Mouse (Mus musculus) hindbrain, embryonic 16.5 days (tissue): ENCODE results near the gene Rfng. TPM values are rescaled to one million over a fixed set of nuclear protein-coding genes. Genes with fewer than 3 reads are reported as not detected.
"Not testable (repeated sequence)": the region's sequence is repeated elsewhere in the genome, so short reads cannot be mapped to it uniquely, and the experiment has no call there.

Source experiments
- ATAC-seq: fragments of 200-750 bp; cut with Nextera tagmentation; 2 replicates; pipeline ENCODE4 v1.8.0; 2017; ENCODE audit warnings: moderate TSS enrichment, moderate library complexity
- H3K27ac ChIP-seq: fragments of 300-500 bp; sonication (generic); 2 replicates; pipeline ENCODE4 v1.5.1; 2014; ENCODE audit warnings: low read depth, mild to moderate bottlenecking, control low read depth, low read length, moderate library complexity
- H3K27me3 ChIP-seq: fragments of 300-500 bp; sonication (generic); replicated peaks from 2 replicates; pipeline ENCODE4 v1.6.1; 2014; ENCODE audit warnings: low read length; ENCODE audit not compliant: control insufficient read depth, insufficient read depth
- H3K36me3 ChIP-seq: fragments of 300-500 bp; sonication (generic); 2 replicates; pipeline ENCODE4 v1.6.1; 2014; ENCODE audit warnings: mild to moderate bottlenecking, low read length, moderate library complexity, mixed read lengths; ENCODE audit not compliant: control insufficient read depth, insufficient read depth
- H3K4me1 ChIP-seq: fragments of 300-500 bp; sonication (generic); 2 replicates; pipeline ENCODE4 v1.6.1; 2014; ENCODE audit warnings: low read depth, low read length; ENCODE audit not compliant: control insufficient read depth, insufficient read depth
- H3K4me2 ChIP-seq: fragments of 300-500 bp; sonication (generic); 2 replicates; pipeline ENCODE4 v1.6.1; 2014; ENCODE audit warnings: mild to moderate bottlenecking, low read length, control low read depth, moderate library complexity
- H3K4me3 ChIP-seq: fragments of 300-500 bp; sonication (generic); 2 replicates; pipeline ENCODE4 v1.5.1; 2014; ENCODE audit warnings: mild to moderate bottlenecking, low read length, control low read depth, moderate library complexity
- H3K9ac ChIP-seq: fragments of 300-500 bp; sonication (generic); 2 replicates; pipeline ENCODE4 v1.6.1; 2014; ENCODE audit warnings: low read depth, mild to moderate bottlenecking, control low read depth, low read length, moderate library complexity
- H3K9me3 ChIP-seq: fragments of 300-500 bp; sonication (generic); 2 replicates; pipeline ENCODE4 v1.6.1; 2014; ENCODE audit warnings: mild to moderate bottlenecking, low read length, moderate library complexity; ENCODE audit not compliant: control insufficient read depth
- WGBS: fragments of 180-500 bp; shearing (Covaris S2); extraction: QIAGEN DNeasy Blood & Tissue Kit; methylation state at CpG from one replicate; pipeline ENCODE4 v1.1.7; 2014; 5-methylcytosine and 5-hydroxymethylcytosine counted together
- polyA plus RNA-seq: library from polyadenylated mRNA; unstranded; fragments of >200 nt; fragmentation: Nextera tagmentation; extraction: Ambion mirVana; gene quantifications from 2 replicates; pipeline ENCODE4 v1.2.1, GENCODE M21; 2015

Gene Rfng
- polyA plus RNA-seq, 1 experiment from 2014 or later: 134 TPM

DNA sequence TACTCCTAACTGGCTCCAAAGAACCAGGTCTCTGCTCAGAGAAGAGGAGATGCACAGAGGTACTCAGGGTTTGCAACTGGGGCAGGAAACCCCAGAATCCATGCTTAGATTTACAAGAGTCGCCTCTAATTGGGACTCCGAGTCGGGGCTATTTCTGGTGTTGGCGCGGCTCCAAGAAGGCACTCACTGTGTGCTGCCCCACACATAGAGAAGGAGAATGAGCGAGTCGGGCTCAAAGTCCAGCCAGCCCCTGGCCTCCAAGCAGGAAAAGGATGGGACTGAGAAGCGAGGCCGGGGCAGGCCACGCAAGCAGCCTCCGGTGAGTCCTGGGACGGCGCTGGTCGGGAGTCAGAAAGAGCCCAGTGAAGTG is 21.4 kb downstream of the Rfng start, which contains the start of gene Hmga1b:
Hmga1b (plus strand) TSS at position 123 of the 370 bp plus-strand sequence.
- not testable (repeated sequence) for H3K9ac ChIP-seq, H3K27me3 ChIP-seq, H3K4me2 ChIP-seq, ATAC-seq, H3K4me3 ChIP-seq, H3K4me1 ChIP-seq, H3K36me3 ChIP-seq, H3K27ac ChIP-seq
- H3K9me3 ChIP-seq: peaks cover 11% of the 10 kb centered on the region
- WGBS: 18% methylated on average over 14 of the region's 14 CpGs

DNA sequence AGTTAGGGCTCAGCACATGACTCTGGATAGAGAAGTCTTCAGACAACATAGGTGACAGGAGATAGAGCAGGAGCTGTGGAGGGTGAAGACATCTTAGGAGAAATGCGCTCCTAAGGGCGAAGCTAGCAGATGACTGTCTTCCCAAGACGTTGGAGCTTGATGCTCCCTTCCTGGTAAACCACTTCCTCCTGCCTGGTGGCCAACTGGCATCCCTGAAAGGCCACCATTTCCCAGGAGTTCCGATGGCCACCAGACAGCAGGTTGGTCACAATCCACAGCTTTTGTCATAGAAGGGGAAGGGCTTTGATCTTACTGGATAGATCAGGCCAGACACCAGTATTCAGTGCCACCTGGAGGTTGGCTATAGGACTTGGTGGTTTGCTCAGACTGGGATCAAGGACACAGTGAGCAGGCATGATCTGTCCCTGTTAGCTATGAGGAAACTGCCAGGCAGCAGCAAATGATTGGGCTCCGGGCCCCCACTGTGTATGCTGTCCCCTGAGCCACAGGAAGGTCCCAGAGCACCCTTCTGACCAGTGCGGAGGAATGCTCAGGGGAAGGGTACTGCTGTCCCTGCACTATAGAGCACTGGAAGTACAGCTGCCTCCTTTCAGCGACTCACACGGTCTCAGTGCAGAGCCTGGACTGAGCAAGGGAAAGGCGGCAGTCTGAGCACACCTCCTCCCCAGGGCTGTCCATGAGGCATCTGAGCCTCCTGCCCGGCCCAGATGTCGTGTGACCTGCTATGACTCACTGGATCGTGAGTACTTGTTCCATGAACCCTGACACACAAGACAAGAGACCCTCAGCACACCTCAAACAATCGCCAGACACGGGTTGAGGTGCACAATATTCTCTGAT is 22.0 kb downstream of the Rfng start:
- no peak overlapping the region for H3K27ac ChIP-seq
- H3K4me3 ChIP-seq: no peak overlapping the region
- peaks cover 12% of the 10 kb centered on the region for H3K9me3 ChIP-seq
- H3K4me1 ChIP-seq: no peaks in the 10 kb centered on the region
- H3K4me2 ChIP-seq: no peak overlapping the region
- no peaks in the 10 kb centered on the region; the same call in none of the 2 replicates for H3K27me3 ChIP-seq
- WGBS: 75% methylated on average over 14 of the region's 14 CpGs
- H3K9ac ChIP-seq: no peak overlapping the region
- no peaks in the 10 kb centered on the region for H3K36me3 ChIP-seq
- no peak for ATAC-seq

DNA sequence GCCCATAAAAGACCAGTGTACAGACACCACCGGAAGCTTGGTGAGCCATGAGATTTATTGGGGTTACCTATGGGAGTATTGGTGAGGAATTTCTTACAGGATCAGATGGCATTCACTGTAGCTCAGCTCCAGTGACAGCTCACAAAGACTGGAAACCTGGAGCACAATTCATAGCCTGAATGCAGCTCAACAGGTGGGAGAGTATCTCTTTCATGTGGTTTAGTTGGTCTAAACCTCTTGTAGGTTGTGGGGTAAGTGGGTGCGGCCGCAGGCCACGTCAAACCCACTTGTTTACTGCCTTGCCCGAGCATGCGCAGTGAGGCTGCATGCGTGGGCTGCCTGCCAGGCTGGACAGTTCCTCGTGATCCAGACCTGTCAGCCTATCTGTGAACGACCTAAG is 23.8 kb downstream of the Rfng start:
- Histone ChIP-seq H3K9me3 (peaks cover 12% of the 10 kb centered on the region), H3K4me1 (no peaks in the 10 kb centered on the region), H3K4me3 (no peak overlapping the region), H3K27me3 (no peaks in the 10 kb centered on the region; the same call in none of the 2 replicates), H3K9ac (no peak overlapping the region), H3K36me3 (no peaks in the 10 kb centered on the region), H3K4me2 (no peak overlapping the region), H3K27ac (no peak overlapping the region)
- no peak for ATAC-seq
- 90% methylated on average over 9 of the region's 9 CpGs for WGBS

DNA sequence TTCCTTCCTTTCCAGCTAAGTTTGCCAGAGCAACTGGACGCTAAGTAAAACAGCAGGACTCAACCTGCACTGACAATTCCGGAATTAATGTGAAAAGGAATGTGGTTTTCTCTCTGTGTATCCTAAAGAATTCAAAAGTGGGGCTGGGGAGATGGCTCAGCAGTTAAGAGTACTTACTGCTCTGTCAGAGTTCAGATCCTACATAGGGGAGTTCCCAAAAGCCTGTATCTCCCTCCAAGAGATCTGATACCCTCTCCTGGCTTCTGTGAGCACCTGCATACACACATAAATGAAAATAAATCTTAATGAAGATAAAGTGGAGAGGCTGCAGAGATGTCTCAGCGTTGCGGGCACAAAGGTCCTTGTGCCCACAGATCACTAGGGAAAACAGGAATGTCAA is 32.4 kb downstream of the Rfng start:
- H3K9ac ChIP-seq: no peak overlapping the region
- no peak overlapping the region for H3K27ac ChIP-seq
- WGBS: 75% methylated on average over 4 of the region's 4 CpGs
- no peaks in the 10 kb centered on the region for H3K36me3 ChIP-seq
- H3K4me2 ChIP-seq: no peak overlapping the region
- ATAC-seq: no peak
- no peaks in the 10 kb centered on the region for H3K4me1 ChIP-seq
- H3K27me3 ChIP-seq: no peaks in the 10 kb centered on the region
- no peak overlapping the region for H3K4me3 ChIP-seq
- H3K9me3 ChIP-seq: no peaks in the 10 kb centered on the region

DNA sequence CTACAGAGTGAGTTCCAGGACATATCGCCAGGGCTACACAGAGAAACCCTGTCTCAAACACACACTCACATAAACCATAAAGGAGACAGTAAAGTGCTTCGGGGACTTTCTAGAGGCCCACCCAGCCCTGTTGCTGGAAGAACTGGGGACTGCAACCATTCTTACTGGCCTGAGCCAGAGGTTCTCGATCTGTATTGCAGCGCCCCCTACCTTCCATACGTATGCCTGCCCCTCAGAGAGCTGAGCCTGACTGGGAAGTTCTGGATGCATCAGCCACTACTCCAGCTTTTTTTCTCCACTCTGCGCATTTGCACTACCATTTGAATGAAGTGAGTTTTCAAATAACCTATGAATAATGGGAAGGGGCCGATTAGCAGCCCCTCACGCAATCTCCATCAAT is 34.6 kb downstream of the Rfng start:
- Histone ChIP-seq H3K4me1 (no peaks in the 10 kb centered on the region), H3K4me2 (no peak overlapping the region), H3K36me3 (no peaks in the 10 kb centered on the region), H3K9me3 (no peaks in the 10 kb centered on the region), H3K4me3 (no peak overlapping the region), H3K27ac (no peak overlapping the region), H3K9ac (no peak overlapping the region), H3K27me3 (no peaks in the 10 kb centered on the region)
- no peak for ATAC-seq
- WGBS: 61% methylated on average over 8 of the region's 8 CpGs

DNA sequence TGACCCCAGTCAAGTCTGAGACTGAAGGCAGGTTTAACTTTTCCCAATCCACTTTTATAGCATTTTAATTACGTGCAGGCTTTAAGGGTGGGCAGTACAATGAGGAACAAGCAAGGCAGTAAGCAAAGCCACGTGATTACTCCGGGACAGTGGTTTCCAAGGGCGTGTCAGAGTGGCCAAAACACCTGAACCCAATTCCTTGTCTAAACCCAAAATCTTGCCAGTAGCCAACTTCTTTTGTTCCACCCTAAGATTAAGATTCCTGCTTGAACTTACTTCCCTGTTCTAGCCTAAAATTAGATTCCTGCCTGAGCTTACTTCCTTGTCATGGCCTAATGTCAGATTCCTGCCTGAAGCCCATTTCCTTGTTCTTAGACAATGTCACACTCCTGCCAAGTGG is 36.0 kb downstream of the Rfng start:
- Histone ChIP-seq H3K9me3 (no peaks in the 10 kb centered on the region), H3K27me3 (no peaks in the 10 kb centered on the region), H3K4me1 (no peaks in the 10 kb centered on the region), H3K36me3 (no peaks in the 10 kb centered on the region), H3K9ac (no peak overlapping the region), H3K4me3 (no peak overlapping the region), H3K27ac (no peak overlapping the region), H3K4me2 (no peak overlapping the region)
- no peak for ATAC-seq
- WGBS: 88% methylated on average over 4 of the region's 4 CpGs

DNA sequence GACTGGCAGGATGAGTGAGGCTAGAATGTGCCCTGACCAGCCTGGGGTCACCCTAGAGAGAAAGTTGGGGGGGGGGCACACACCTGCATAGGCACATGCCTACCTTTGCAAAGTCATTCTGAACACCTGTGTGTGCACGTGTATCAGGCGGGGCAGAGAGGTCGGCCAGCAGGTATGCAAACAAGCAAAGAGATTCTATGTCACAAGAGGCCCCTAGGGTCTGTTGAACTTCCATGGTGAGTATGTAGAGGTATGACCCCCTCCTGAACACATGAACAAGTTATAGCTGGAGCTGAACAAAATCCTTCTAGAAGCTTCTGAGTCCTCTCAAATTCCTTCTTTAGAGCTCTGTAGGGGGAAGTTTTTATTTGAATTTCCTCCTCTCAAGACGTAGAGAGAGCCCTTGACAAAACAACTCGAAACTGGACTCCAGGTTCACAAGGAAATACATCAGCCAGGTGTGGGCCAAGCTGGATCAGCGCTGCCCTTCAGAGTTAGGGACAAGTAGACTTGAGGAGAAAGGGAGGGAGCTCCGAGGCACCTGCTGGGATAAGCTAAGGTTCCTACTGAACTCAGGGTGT is 39.8 kb downstream of the Rfng start:
- Histone ChIP-seq H3K9me3 (no peaks in the 10 kb centered on the region), H3K4me2 (no peak overlapping the region), H3K4me1 (no peaks in the 10 kb centered on the region), H3K27me3 (no peaks in the 10 kb centered on the region), H3K9ac (no peak overlapping the region), H3K36me3 (no peaks in the 10 kb centered on the region), H3K4me3 (no peak overlapping the region), H3K27ac (no peak overlapping the region)
- no peak for ATAC-seq
- 78% methylated on average over 7 of the region's 7 CpGs for WGBS

DNA sequence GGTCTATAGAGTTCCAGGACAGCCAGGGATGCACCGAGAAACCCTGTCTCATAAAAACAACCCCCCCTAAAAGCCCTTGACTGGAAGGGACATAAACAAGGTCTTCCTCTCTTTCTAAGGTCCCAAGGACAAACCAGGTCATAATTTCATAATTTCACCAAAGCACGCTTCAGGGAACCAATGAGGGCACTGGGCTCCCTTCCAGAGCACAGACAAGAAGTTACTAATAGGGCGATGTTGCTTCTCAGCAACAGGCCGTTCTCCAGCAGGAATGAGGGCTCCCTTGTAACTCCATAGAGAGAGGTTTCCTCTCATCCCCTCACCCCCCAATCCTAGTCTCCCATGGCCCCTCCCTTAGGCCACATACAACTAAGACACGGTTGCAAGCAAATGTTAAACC is 43.0 kb downstream of the Rfng start:
- Histone ChIP-seq H3K27ac (no peak overlapping the region), H3K27me3 (no peaks in the 10 kb centered on the region), H3K36me3 (no peaks in the 10 kb centered on the region), H3K4me2 (no peak overlapping the region), H3K9ac (no peak overlapping the region), H3K4me1 (no peaks in the 10 kb centered on the region), H3K9me3 (no peaks in the 10 kb centered on the region), H3K4me3 (no peak overlapping the region)
- WGBS: 92% methylated on average over 5 of the region's 5 CpGs
- no peak for ATAC-seq

DNA sequence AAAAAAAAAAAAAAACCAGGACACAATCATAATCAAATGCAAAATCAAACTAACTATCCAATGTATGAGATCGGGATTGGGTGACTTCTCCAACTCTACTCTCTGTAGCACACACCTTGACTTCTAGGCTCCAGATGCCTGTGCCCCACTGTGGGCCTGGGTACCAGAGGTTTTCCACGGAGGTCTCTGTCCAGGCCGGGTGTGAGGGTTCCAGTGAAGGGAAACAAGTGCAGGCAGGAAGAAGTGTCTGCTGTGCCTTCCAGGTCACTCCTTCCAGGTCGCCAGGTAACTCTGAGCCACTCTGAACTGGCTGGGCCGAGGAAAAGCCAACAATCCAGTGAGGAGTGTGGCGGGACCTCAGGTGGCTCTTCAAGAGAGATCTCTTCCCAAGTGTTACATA is 47.6 kb downstream of the Rfng start:
- 81% methylated on average over 6 of the region's 6 CpGs for WGBS
- Histone ChIP-seq H3K9ac (no peak overlapping the region), H3K4me2 (no peak overlapping the region), H3K27ac (no peak overlapping the region), H3K4me1 (no peaks in the 10 kb centered on the region), H3K4me3 (no peak overlapping the region), H3K9me3 (no peaks in the 10 kb centered on the region), H3K36me3 (no peaks in the 10 kb centered on the region), H3K27me3 (peaks cover 2% of the 10 kb centered on the region; the same call in 1 of the 2 replicates)
- ATAC-seq: no peak
